Mouse (Mus musculus): ENCODE data around the gene Rab34.

Rab34 gene

GRCm38 (mm10) chr11:78211513-78211912, 23.3 kb downstream of the Rab34 start:
- no peak for DNase-seq (ENCODE audit: low read depth in 2 of 2, low spot score in 2 of 2)

GRCm38 (mm10) chr11:78213086-78213817, 25.0 kb downstream of the Rab34 start:
- DNase-seq (ENCODE audit: low read depth in 2 of 2, low spot score in 2 of 2), result no peak

- peak; percentile 32 to 53 for DNase-seq (ENCODE audit: low read depth in 2 of 2, low spot score in 2 of 2)
These were observed 27.6 kb downstream of the Rab34 start for GRCm38 (mm10) chr11:78215709-78216317.

DNA sequence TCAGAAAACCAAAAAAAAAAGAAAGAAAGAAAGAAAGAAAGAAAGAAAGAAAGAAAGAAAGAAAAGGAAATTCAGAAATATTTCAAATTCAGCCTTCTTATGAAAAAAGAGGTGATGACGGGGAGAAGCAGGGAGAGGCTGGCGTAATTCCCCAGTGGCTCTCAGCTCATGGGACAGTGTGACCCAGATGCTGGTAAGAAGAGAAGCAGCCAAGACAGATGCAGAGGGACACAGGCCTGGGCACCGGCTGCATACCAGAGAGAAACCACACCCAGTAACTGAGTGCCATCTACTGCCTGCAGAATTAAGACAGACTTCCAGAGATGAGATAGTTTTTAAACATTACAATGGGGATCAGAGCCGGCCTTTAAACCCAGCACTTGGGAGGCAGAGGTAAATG, 35.4 kb downstream of the Rab34 start:
- DNase-seq (ENCODE audit: low read depth in 2 of 2, low spot score in 2 of 2), result no peak

DNA sequence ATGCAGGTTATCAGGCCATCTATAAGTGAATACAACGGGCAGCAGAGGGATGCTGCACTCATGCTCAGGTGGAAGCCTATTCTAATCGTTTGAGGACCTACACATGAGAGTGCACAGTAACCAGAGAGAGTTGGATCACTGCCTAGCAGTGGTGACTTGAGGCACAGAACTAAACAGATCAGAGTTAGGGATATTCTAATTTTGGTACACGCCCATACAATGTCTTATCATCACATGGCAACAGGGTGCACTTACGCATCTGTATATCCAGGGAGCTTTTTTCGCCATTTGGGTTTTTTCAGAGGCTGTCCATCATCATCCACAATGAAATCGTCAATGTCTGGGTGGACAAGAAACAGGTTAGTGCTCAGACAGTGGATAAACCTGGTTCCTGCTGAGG, 43.3 kb downstream of the Rab34 start:
- no peak for DNase-seq (ENCODE audit: low read depth in 2 of 2, low spot score in 2 of 2)

- DNase-seq (ENCODE audit: low read depth in 2 of 2, low spot score in 2 of 2), result no peak
These were observed 52.1 kb downstream of the Rab34 start for GRCm38 (mm10) chr11:78240193-78240857.
